Mouse (Mus musculus) intestine, embryonic 14.5 days (tissue): ENCODE measurements around the gene Frmpd3. TPM values are rescaled to one million over a fixed set of nuclear protein-coding genes. Genes with fewer than 3 reads are reported as not detected.

Experiments used
- ATAC-seq: fragments of 200-750 bp; cut with Nextera tagmentation; replicated peaks from 2 replicates; pipeline ENCODE4 v1.8.0; 2017; ENCODE audit warnings: low read depth, moderate number of reproducible peaks, moderate TSS enrichment, moderate library complexity; ENCODE audit not compliant: low FRiP score, low TSS enrichment
- DNase-seq: peaks from one replicate; pipeline ENCODE4 v3.0.0-alpha.2; 2018; ENCODE audit warnings: low spot score
- H3K27ac ChIP-seq: fragments of 300-500 bp; sonication (generic); 2 replicates; pipeline ENCODE4 v1.5.1; 2014; ENCODE audit warnings: low read depth, mild to moderate bottlenecking, control low read depth
- H3K27me3 ChIP-seq: fragments of 300-500 bp; sonication (generic); replicated peaks from 2 replicates; pipeline ENCODE4 v1.6.1; 2014; ENCODE audit warnings: low read length, control low read depth; ENCODE audit not compliant: control insufficient read depth, insufficient read depth
- H3K36me3 ChIP-seq: fragments of 300-500 bp; sonication (generic); 2 replicates; pipeline ENCODE4 v1.6.1; 2014; ENCODE audit warnings: low read length, control low read depth; ENCODE audit not compliant: control insufficient read depth, insufficient read depth
- H3K4me1 ChIP-seq: fragments of 300-500 bp; sonication (generic); replicated peaks from 2 replicates; pipeline ENCODE4 v1.6.1; 2014; ENCODE audit warnings: low read length, control low read depth, mixed read lengths; ENCODE audit not compliant: control insufficient read depth, insufficient read depth
- H3K4me2 ChIP-seq: fragments of 300-500 bp; sonication (generic); 2 replicates; pipeline ENCODE4 v1.6.1; 2014; ENCODE audit warnings: low read length
- H3K4me3 ChIP-seq: fragments of 300-500 bp; sonication (generic); 2 replicates; pipeline ENCODE4 v1.5.1; 2014; ENCODE audit warnings: low read depth, low read length, control low read depth, mixed read lengths
- H3K9ac ChIP-seq: fragments of 300-500 bp; sonication (generic); 2 replicates; pipeline ENCODE4 v1.6.1; 2014; ENCODE audit warnings: mild to moderate bottlenecking, low read length
- H3K9me3 ChIP-seq: fragments of 300-500 bp; sonication (generic); 2 replicates; pipeline ENCODE4 v1.6.1; 2016; ENCODE audit warnings: low read length, control low read depth; ENCODE audit not compliant: control insufficient read depth
- WGBS: fragments of 180-500 bp; shearing (Covaris S2); extraction: QIAGEN DNeasy Blood & Tissue Kit; methylation state at CpG from one replicate; pipeline ENCODE4 v1.1.7; 2014; 5-methylcytosine and 5-hydroxymethylcytosine counted together
- polyA plus RNA-seq: library from polyadenylated mRNA; unstranded; fragments of >200 nt; fragmentation: Nextera tagmentation; extraction: Ambion mirVana; gene quantifications from 2 replicates; pipeline ENCODE4 v1.2.1, GENCODE M21; 2014

The Frmpd3 gene
- polyA plus RNA-seq, 1 experiment from 2014 or later, result 0.09 TPM

DNA sequence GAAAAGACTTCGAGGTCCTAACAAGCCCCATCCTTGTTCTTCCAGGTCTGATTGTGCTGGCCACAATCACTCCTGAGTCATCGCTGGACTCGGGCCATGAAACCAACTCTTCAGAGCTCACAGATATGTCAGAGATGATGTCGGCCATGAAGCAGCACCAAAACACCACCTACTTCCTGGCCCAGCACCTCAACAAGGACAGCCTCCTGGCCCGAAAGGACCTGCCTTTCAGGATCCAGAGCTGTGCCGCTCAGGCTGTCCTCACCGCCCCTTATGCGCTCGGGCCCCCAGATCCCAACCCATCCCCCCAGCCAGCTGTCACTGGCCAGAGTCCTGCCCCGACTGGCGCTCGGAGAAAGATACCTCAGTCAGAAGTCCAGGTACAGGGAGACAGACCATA, 88.4 kb downstream of the Frmpd3 start:
- H3K9ac ChIP-seq, result no peak overlapping the region

GRCm38 (mm10) chrX:140431981-140432380, 89.9 kb downstream of the Frmpd3 start:
- no peak overlapping the region for H3K27ac ChIP-seq
- WGBS, result 89% methylated on average over 14 of the region's 15 CpGs
- DNase-seq, result no peak
- H3K9ac ChIP-seq, result no peak overlapping the region
- H3K36me3 ChIP-seq, result no peaks in the 10 kb centered on the region
- H3K27me3 ChIP-seq, result 0 out of 2 replicates have a peak, but pooled peaks cover 4% of the 10 kb centered on the region
- H3K9me3 ChIP-seq, result no peaks in the 10 kb centered on the region
- no peak overlapping the region for H3K4me3 ChIP-seq
- no peaks in the 10 kb centered on the region for H3K4me1 ChIP-seq
- no peak for ATAC-seq
- no peak overlapping the region for H3K4me2 ChIP-seq

More for the DNA sequence above, 88.4 kb downstream of the Frmpd3 start:
- H3K9me3 ChIP-seq, result no peaks in the 10 kb centered on the region
- WGBS, result 89% methylated on average over 12 of the region's 12 CpGs
- no peak overlapping the region for H3K27ac ChIP-seq
- 0 out of 2 replicates have a peak, but pooled peaks cover 3% of the 10 kb centered on the region for H3K27me3 ChIP-seq
- H3K4me1 ChIP-seq, result no peaks in the 10 kb centered on the region
- no peak for ATAC-seq
- H3K4me2 ChIP-seq, result no peak overlapping the region
- H3K4me3 ChIP-seq, result no peak overlapping the region
- H3K36me3 ChIP-seq, result no peaks in the 10 kb centered on the region
- DNase-seq, result no peak

DNA sequence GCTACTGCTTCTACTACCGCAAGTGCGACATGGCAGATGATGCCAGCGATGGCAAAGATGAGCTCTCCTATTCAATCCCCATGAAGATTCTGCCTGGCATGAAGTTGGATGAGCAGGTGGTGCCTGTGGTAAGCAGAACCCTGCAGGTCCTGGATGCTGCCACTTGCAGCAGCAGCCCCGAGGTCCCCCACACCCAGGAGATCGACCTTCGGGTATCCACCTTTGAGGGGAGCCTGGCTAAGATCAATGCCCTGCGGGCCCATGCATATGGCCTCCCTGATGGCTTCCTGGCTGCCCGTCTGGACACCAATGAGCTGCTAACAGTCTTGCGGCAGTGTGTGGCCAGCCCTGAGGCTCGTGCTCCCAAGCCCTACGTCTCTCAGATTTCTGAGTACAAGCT, 90.7 kb downstream of the Frmpd3 start:
- no peak for ATAC-seq
- Histone ChIP-seq H3K9ac (no peak overlapping the region), H3K4me3 (no peak overlapping the region), H3K36me3 (no peaks in the 10 kb centered on the region), H3K4me2 (no peak overlapping the region), H3K27me3 (0 out of 2 replicates have a peak, but pooled peaks cover 4% of the 10 kb centered on the region), H3K27ac (no peak overlapping the region), H3K9me3 (no peaks in the 10 kb centered on the region), H3K4me1 (no peaks in the 10 kb centered on the region)
- WGBS, result 93% methylated on average over 11 of the region's 11 CpGs
- no peak for DNase-seq

GRCm38 (mm10) chrX:140437906-140438305, 95.8 kb downstream of the Frmpd3 start:
- H3K9me3 ChIP-seq, result no peaks in the 10 kb centered on the region
- 0 out of 2 replicates have a peak, but pooled peaks cover 4% of the 10 kb centered on the region for H3K27me3 ChIP-seq
- H3K9ac ChIP-seq, result no peak overlapping the region
- H3K36me3 ChIP-seq, result no peaks in the 10 kb centered on the region
- no peak overlapping the region for H3K27ac ChIP-seq
- ATAC-seq, result no peak
- H3K4me2 ChIP-seq, result no peak overlapping the region
- H3K4me3 ChIP-seq, result no peak overlapping the region
- no peak for DNase-seq
- no peaks in the 10 kb centered on the region for H3K4me1 ChIP-seq

- Histone ChIP-seq H3K4me3 (no peak overlapping the region), H3K9ac (no peak overlapping the region), H3K4me1 (no peaks in the 10 kb centered on the region), H3K36me3 (no peaks in the 10 kb centered on the region), H3K4me2 (no peak overlapping the region), H3K27me3 (peaks cover 7% of the 10 kb centered on the region; the same call in 1 of the 2 replicates), H3K9me3 (no peaks in the 10 kb centered on the region), H3K27ac (no peak overlapping the region)
- ATAC-seq, result no peak
- DNase-seq, result no peak
- 78% methylated on average over 13 of the region's 13 CpGs for WGBS
These were observed 103.5 kb downstream of the Frmpd3 start for GRCm38 (mm10) chrX:140445551-140445950.

DNA sequence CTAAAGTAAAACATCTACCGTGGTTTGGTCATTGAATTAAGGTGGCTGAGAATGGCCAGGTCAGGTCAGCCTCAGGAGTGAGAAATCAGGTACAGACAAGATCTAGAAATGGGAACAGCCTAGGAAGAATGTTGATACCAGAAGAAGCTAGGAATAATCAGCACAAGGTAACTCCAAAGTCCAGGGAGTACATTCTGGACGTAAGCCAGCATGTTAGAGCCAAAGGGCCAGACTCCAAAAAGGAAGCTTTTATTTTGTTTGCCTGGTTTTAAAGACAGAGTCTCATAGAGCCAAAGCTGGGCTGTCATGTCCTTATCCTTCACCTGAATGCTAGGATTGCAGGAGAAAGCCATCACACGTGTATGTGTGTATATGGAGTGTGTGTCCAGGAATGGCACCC, 108.0 kb downstream of the Frmpd3 start:
- no peak overlapping the region for H3K27ac ChIP-seq
- no peak overlapping the region for H3K9ac ChIP-seq
- DNase-seq (no peak), ATAC-seq (no peak)
- H3K4me1 ChIP-seq, result no peaks in the 10 kb centered on the region
- no peaks in the 10 kb centered on the region for H3K9me3 ChIP-seq
- no peaks in the 10 kb centered on the region for H3K36me3 ChIP-seq
- H3K4me2 ChIP-seq, result no peak overlapping the region
- peaks cover 10% of the 10 kb centered on the region; the same call in 1 of the 2 replicates for H3K27me3 ChIP-seq
- WGBS, result 72% methylated on average over 3 of the region's 3 CpGs
- no peak overlapping the region for H3K4me3 ChIP-seq

- Histone ChIP-seq H3K36me3 (no peaks in the 10 kb centered on the region), H3K9ac (peak within 1 kb of the TSS; percentile 36), H3K4me1 (no peaks in the 10 kb centered on the region), H3K27ac (no peak within 1 kb of the TSS), H3K27me3 (peaks cover 4% of the 10 kb centered on the region), H3K4me3 (peak within 1 kb of the TSS; percentile 43), H3K9me3 (no peaks in the 10 kb centered on the region), H3K4me2 (peak within 1 kb of the TSS; percentile 56)
- 8% methylated on average over 26 of the region's 26 CpGs for WGBS
- DNase-seq, result no peak
- ATAC-seq, result peak; percentile 91
These were observed 114.2 kb downstream of the Frmpd3 start, which contains the start of gene Prps1 for GRCm38 (mm10) chrX:140456279-140456731. Gene Prps1, plus strand, starts transcription at chrX:140456613.

DNA sequence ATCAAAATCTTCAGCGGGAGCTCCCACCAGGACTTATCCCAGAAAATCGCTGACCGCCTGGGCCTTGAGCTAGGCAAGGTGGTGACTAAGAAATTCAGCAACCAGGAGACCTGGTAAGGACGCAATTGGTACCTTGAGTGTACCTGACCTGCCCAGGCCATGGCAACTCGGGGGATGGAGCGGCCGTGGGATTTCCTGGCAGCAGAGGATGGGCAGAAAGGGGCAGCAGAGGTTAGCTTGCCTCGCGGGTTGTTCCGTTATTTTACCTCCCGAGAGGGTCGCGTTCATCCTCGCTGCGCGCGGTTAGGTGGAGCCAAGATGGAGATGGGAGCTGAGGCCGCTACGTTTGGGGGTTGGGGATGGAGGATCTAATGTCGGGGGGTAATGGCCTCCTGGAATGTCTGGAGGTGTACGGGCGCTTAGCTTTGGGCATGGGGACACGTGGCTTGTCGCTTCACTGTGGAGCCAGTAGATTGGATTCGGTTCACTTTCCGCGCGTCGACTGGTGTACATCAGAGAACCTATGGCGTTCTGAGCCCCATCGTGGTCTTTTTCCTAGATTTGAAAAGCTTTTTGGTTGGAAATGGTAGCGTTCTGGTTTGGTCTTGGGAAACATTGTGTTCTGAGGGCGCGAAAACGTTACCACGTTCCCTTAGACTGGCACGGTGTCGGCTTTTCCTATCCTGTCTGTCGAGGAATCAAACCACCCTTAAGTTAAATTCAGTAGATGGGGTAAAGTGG, 114.9 kb downstream of the Frmpd3 start:
- DNase-seq, result peak; percentile 84
- Histone ChIP-seq H3K36me3 (no peaks in the 10 kb centered on the region), H3K4me3 (peak overlapping the region; percentile 43), H3K27me3 (peaks cover 4% of the 10 kb centered on the region), H3K9me3 (no peaks in the 10 kb centered on the region), H3K9ac (peak overlapping the region; percentile 36), H3K27ac (no peak overlapping the region), H3K4me1 (no peaks in the 10 kb centered on the region), H3K4me2 (peak overlapping the region; percentile 56)
- peak; percentile 40; the same call in 1 of the 2 replicates for ATAC-seq
- 18% methylated on average over 39 of the region's 39 CpGs for WGBS

DNA sequence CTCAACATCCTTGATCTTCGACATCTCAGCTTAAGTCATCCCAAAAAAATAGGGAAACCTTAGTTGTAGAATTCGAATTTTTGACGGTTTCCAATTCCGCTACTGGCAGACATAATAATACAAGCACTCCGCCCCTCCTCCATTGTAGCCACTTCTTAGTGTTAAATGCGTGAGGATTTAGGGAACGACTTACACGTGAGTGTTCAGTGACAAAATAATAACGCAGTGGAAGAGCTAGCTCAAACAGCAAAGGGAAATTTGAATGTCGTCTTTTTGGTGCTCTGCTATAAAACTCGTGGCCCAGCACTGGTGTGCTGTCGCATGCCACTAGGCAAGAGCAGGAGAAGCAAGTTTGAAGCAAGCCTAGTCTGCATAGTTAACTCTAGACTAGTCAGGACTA, 115.4 kb downstream of the Frmpd3 start:
- no peak for DNase-seq
- 17% methylated on average over 12 of the region's 12 CpGs for WGBS
- Histone ChIP-seq H3K9me3 (no peaks in the 10 kb centered on the region), H3K4me1 (no peaks in the 10 kb centered on the region), H3K36me3 (no peaks in the 10 kb centered on the region), H3K4me3 (peak overlapping the region; percentile 43), H3K4me2 (peak overlapping the region; percentile 56), H3K27ac (no peak overlapping the region), H3K27me3 (peaks cover 4% of the 10 kb centered on the region), H3K9ac (no peak overlapping the region)
- no peak for ATAC-seq
